Mouse (Mus musculus) CH12.LX (cell line): Measurements from ENCODE around the gene Psmd11. TPM values are rescaled to one million over a fixed set of nuclear protein-coding genes. Genes with fewer than 3 reads are reported as not detected.
"Not testable (repeated sequence)": the region's sequence is repeated elsewhere in the genome, so short reads cannot be mapped to it uniquely, and the experiment has no call there.

ENCODE experiments used
- DNase-seq: peaks from one replicate; pipeline ENCODE4 v3.0.0-alpha.2; 2013; ENCODE audit errors: extremely low read depth
- H3K27ac ChIP-seq: 2 replicates; pipeline ENCODE4 v1.5.1; 2012; ENCODE audit warnings: low read depth, mild to moderate bottlenecking, control low read depth, moderate library complexity; ENCODE audit not compliant: insufficient read depth
- H3K27me3 ChIP-seq: replicated peaks from 2 replicates; pipeline ENCODE3; 2012; ENCODE audit warnings: inconsistent platforms
- H3K36me3 ChIP-seq, 2 experiments: replicated peaks in 1 of 2; 2 replicates each; pipeline versions ENCODE3 to v1.6.1; 2012; ENCODE audit warnings: inconsistent platforms in 1 of 2, low read length in 1 of 2, mild to moderate bottlenecking in 1 of 2, mixed read lengths in 1 of 2, moderate library complexity in 1 of 2; ENCODE audit not compliant: control insufficient read depth in 1 of 2, insufficient read depth in 1 of 2
- H3K4me1 ChIP-seq, 2 experiments: 2 replicates each; pipeline ENCODE4 v1.6.1; 2012; ENCODE audit warnings: inconsistent platforms in 1 of 2, moderate library complexity in 1 of 2; ENCODE audit not compliant: insufficient read depth in 2 of 2, control insufficient read depth in 1 of 2
- H3K4me2 ChIP-seq: 2 replicates; pipeline ENCODE4 v1.6.1; 2012; ENCODE audit warnings: low read depth, mild to moderate bottlenecking, control low read depth; ENCODE audit not compliant: poor library complexity, insufficient read depth, severe bottlenecking
- H3K4me3 ChIP-seq, 3 experiments: fragments of 150-350 bp in 1 of 3; sonication (generic) in 1 of 3; replicated peaks in 1 of 3; 2 replicates each; pipeline versions ENCODE3 to v1.5.1; 2011 to 2012; ENCODE audit warnings: low read depth in 2 of 3, low read length in 2 of 3, mild to moderate bottlenecking in 2 of 3, moderate library complexity in 2 of 3, control low read depth in 1 of 3, improper control_type of control experiment in 1 of 3, inconsistent platforms in 1 of 3, mixed read lengths in 1 of 3; ENCODE audit not compliant: poor library complexity in 1 of 3
- H3K79me2 ChIP-seq: replicated peaks from 2 replicates; pipeline ENCODE4 v1.6.1; 2012; ENCODE audit warnings: mild to moderate bottlenecking, moderate library complexity; ENCODE audit not compliant: control insufficient read depth, poor library complexity, insufficient read depth, severe bottlenecking; ENCODE audit errors: extremely low read depth
- H3K9ac ChIP-seq: 2 replicates; pipeline ENCODE4 v1.6.1; 2012; ENCODE audit warnings: low read depth, mild to moderate bottlenecking, control low read depth, moderate library complexity; ENCODE audit not compliant: insufficient read depth
- H3K9me3 ChIP-seq: replicated peaks from 2 replicates; pipeline ENCODE3; 2012; ENCODE audit warnings: low read length, inconsistent platforms, mixed read lengths
- BHLHE40 ChIP-seq: IDR thresholded peaks from 2 replicates; pipeline ENCODE4 v1.6.1; 2011; ENCODE audit warnings: mild to moderate bottlenecking, low read depth, low read length, improper control_type of control experiment
- CHD1 ChIP-seq: IDR thresholded peaks from 2 replicates; pipeline ENCODE4 v1.6.1; 2012; ENCODE audit warnings: low read depth, low read length, improper control_type of control experiment, inconsistent platforms
- CTCF ChIP-seq, 2 experiments: IDR thresholded peaks in 1 of 2; conservative IDR thresholded peaks in 1 of 2; 2 replicates each; pipeline ENCODE4 v1.5.1; 2011 to 2012; ENCODE audit warnings: low read depth in 2 of 2, low read length in 2 of 2, improper control_type of control experiment in 1 of 2, inconsistent platforms in 1 of 2, mild to moderate bottlenecking in 1 of 2, moderate library complexity in 1 of 2
- E2F4 ChIP-seq: IDR thresholded peaks from 2 replicates; pipeline ENCODE4 v1.6.1; 2011; ENCODE audit warnings: low read depth, low read length, improper control_type of control experiment; ENCODE audit not compliant: insufficient replicate concordance
- ELF1 ChIP-seq: IDR thresholded peaks from 2 replicates; pipeline ENCODE4 v1.6.1; 2014; ENCODE audit warnings: low read depth, mild to moderate bottlenecking, inconsistent platforms, low read length, improper control_type of control experiment
- EP300 ChIP-seq: IDR thresholded peaks from 2 replicates; pipeline ENCODE4 v1.6.1; 2011; ENCODE audit warnings: low read length, improper control_type of control experiment
- HCFC1 ChIP-seq: IDR thresholded peaks from 2 replicates; pipeline ENCODE4 v1.6.1; 2012; ENCODE audit warnings: low read depth, mild to moderate bottlenecking, inconsistent platforms, low read length, improper control_type of control experiment
- JUN ChIP-seq: IDR thresholded peaks from 2 replicates; pipeline ENCODE4 v1.6.1; 2011; ENCODE audit warnings: low read depth, mild to moderate bottlenecking, low read length, improper control_type of control experiment, moderate library complexity; ENCODE audit not compliant: insufficient read depth
- JUND ChIP-seq: conservative IDR thresholded peaks from 2 replicates; pipeline ENCODE4 v1.6.1; 2011; ENCODE audit warnings: low read depth, low read length, improper control_type of control experiment
- KAT2A ChIP-seq: IDR thresholded peaks from 2 replicates; pipeline ENCODE4 v1.6.1; 2012; ENCODE audit warnings: low read length, improper control_type of control experiment, inconsistent platforms; ENCODE audit not compliant: insufficient replicate concordance
- MAFK ChIP-seq: IDR thresholded peaks from 2 replicates; pipeline ENCODE4 v1.6.1; 2011; ENCODE audit warnings: low read length, improper control_type of control experiment; ENCODE audit not compliant: insufficient replicate concordance
- MXI1 ChIP-seq: IDR thresholded peaks from 2 replicates; pipeline ENCODE4 v1.6.1; 2011; ENCODE audit warnings: mild to moderate bottlenecking, low read depth, low read length, improper control_type of control experiment
- MYC ChIP-seq: IDR thresholded peaks from 2 replicates; pipeline ENCODE4 v1.6.1; 2011; ENCODE audit warnings: low read depth, mild to moderate bottlenecking, improper control_type of control experiment, low read length
- NELFE ChIP-seq: IDR thresholded peaks from 2 replicates; pipeline ENCODE4 v1.6.1; 2011; ENCODE audit warnings: low read depth, low read length, improper control_type of control experiment
- PAX5 ChIP-seq: IDR thresholded peaks from 2 replicates; pipeline ENCODE4 v1.6.1; 2012; ENCODE audit warnings: low read length, inconsistent platforms, mixed read lengths
- POLR2A ChIP-seq: IDR thresholded peaks from 2 replicates; pipeline ENCODE4 v1.6.1; 2011; ENCODE audit warnings: low read depth, mild to moderate bottlenecking, improper control_type of control experiment, low read length
- POLR2AphosphoS2 ChIP-seq: IDR thresholded peaks from 2 replicates; pipeline ENCODE4 v1.6.1; 2011; ENCODE audit warnings: low read depth, low read length, improper control_type of control experiment
- SIN3A ChIP-seq: IDR thresholded peaks from 2 replicates; pipeline ENCODE4 v1.6.1; 2012; ENCODE audit warnings: low read length, improper control_type of control experiment, inconsistent platforms
- SMC3 ChIP-seq: IDR thresholded peaks from 2 replicates; pipeline ENCODE4 v1.6.1; 2011; ENCODE audit warnings: low read depth, low read length, improper control_type of control experiment
- TCF12 ChIP-seq: IDR thresholded peaks from 2 replicates; pipeline ENCODE4 v1.6.1; 2014; ENCODE audit warnings: low read depth, mild to moderate bottlenecking, inconsistent platforms, low read length, improper control_type of control experiment
- UBTF ChIP-seq: IDR thresholded peaks from 2 replicates; pipeline ENCODE4 v1.6.1; 2012; ENCODE audit warnings: low read depth, mild to moderate bottlenecking, inconsistent platforms, low read length, improper control_type of control experiment, moderate library complexity
- USF1 ChIP-seq: IDR thresholded peaks from 2 replicates; pipeline ENCODE4 v1.6.1; 2014; ENCODE audit warnings: low read depth, mild to moderate bottlenecking, inconsistent platforms, low read length, improper control_type of control experiment
- USF2 ChIP-seq: conservative IDR thresholded peaks from 2 replicates; pipeline ENCODE4 v1.6.1; 2011; ENCODE audit warnings: low read depth, low read length, improper control_type of control experiment
- ZNF384 ChIP-seq: IDR thresholded peaks from 2 replicates; pipeline ENCODE4 v1.6.1; 2012; ENCODE audit warnings: low read depth, low read length, improper control_type of control experiment, inconsistent platforms
- dilution Hi-C: fragments of 300-500 bp; cut with MboI; formaldehyde crosslinking; loops from 2 replicates; pipeline ENCODE4 v1.14.3; 2020; ENCODE audit warnings: low sequenced_read_pairs; ENCODE audit not compliant: extremely low pct_unique_long_range_greater_than_20kb, extremely low pct_ligation_motif_present
- in situ Hi-C: fragments of 300-500 bp; cut with MboI; formaldehyde crosslinking; loops from 3 replicates; pipeline ENCODE4 v1.14.3; 2019; ENCODE audit warnings: low sequenced_read_pairs, low pct_ligation_motif_present, low pct_unique_long_range_greater_than_20kb, mixed read lengths
- polyA plus RNA-seq: library from polyadenylated mRNA; unstranded; fragments of >175 nt; gene quantifications from 2 replicates; pipeline ENCODE4 v1.2.1, GENCODE M21; 2012; ENCODE audit warnings: low read depth; ENCODE audit not compliant: insufficient read length
- total RNA-seq, 2 experiments: library from RNA; depleted of rRNA; stranded (reverse); fragments of 300-350 nt in 1 of 2; fragments of >200 nt in 1 of 2; gene quantifications; 2 replicates each; pipeline ENCODE4 v1.2.3; 2012 to 2014

Psmd11 gene
- total and polyA plus RNA-seq, 3 experiments: 116 to 191 (median 141) TPM

- Histone ChIP-seq H3K79me2 (peaks cover 12% of the 10 kb centered on the region), H3K36me3 (peaks cover 12 to 22% of the 10 kb centered on the region in 2 experiments), H3K4me1 (peaks cover 0 to 18% of the 10 kb centered on the region in 2 experiments; a peak in 3 of 4 replicates)
- H3K4me2 ChIP-seq, dilution Hi-C loops, H3K9ac ChIP-seq, H3K4me3 ChIP-seq, H3K9me3 ChIP-seq, in situ Hi-C loops, DNase-seq, H3K27me3 ChIP-seq, H3K27ac ChIP-seq: not testable (repeated sequence)
These were observed 49.2 kb upstream of the Psmd11 start for GRCm38 (mm10) chr11:80379184-80379583.

DNA sequence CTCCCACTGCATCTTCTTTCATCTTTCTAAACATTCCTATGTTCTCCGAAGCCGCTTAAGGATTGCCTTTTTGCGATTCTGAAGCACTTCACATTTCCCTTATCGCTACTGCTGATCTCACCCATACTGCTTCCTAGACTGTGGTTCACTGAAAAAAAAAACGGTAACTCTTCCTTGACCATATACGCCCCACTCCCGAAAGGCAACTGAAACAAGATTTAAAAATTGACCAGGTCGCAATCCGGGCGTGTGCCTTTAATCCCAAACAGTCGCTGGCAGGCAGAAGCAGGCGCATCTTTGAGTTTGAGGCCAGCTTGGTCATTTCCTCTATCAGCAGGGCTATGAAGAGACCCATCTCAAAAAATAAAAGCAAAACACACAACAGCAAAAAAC, 45.8 kb upstream of the Psmd11 start:
- Histone ChIP-seq H3K9me3 (no peaks in the 10 kb centered on the region), H3K4me3 (peak overlapping the region; percentile 52 to 91 (median 67)), H3K4me2 (peak overlapping the region; percentile 88), H3K27me3 (no peaks in the 10 kb centered on the region), H3K27ac (peak overlapping the region; percentile 50; the same call in 1 of the 2 replicates), H3K4me1 (peaks cover 3 to 27% of the 10 kb centered on the region in 2 experiments; a peak in 3 of 4 replicates), H3K9ac (peak overlapping the region; percentile 100), H3K36me3 (peaks cover 9 to 29% of the 10 kb centered on the region in 2 experiments), H3K79me2 (peaks cover 46% of the 10 kb centered on the region)
- in situ Hi-C loops (no loop called here), dilution Hi-C loops (no loop called here)
- TF ChIP-seq POLR2AphosphoS2: no peak
- TF ChIP-seq CHD1: peak; percentile 97
- TF ChIP-seq NELFE: no peak
- no peak for TF ChIP-seq SIN3A
- no peak for TF ChIP-seq MYC
- TF ChIP-seq POLR2A: no peak
- TF ChIP-seq EP300: 0 out of 2 replicates have a peak, but pooled peaks have one; percentile 9
- TF ChIP-seq ELF1: peak; percentile 50; the same call in 1 of the 2 replicates
- no peak for TF ChIP-seq JUN
- TF ChIP-seq MXI1: peak; percentile 3; the same call in 1 of the 2 replicates
- TF ChIP-seq ZNF384: peak; percentile 90
- peak; percentile 47 for DNase-seq

- H3K4me1 ChIP-seq: peaks cover 3 to 30% of the 10 kb centered on the region in 2 experiments; a peak in 3 of 4 replicates
- no peak for TF ChIP-seq SMC3
- TF ChIP-seq E2F4: no peak; the same call in 1 of the 2 replicates
- peak; percentile 87 for TF ChIP-seq HCFC1
- peak; percentile 96 for TF ChIP-seq TCF12
- TF ChIP-seq MAFK: no peak
- peak; percentile 99 for TF ChIP-seq NELFE
- peak; percentile 95 for TF ChIP-seq POLR2AphosphoS2
- TF ChIP-seq CTCF (conservative IDR thresholded peaks at IDR 0.05 in 1 of 2, IDR thresholded peaks at IDR 0.05 in 1 of 2; ENCODE audit: low read depth in 2 of 2, low read length in 2 of 2): no peak; a peak in 1 of 4 replicates
- TF ChIP-seq ZNF384: no peak
- TF ChIP-seq KAT2A: peak; percentile 87; the same call in 1 of the 2 replicates
- TF ChIP-seq CHD1: 0 out of 2 replicates have a peak, but pooled peaks have one; percentile 18
- peak; percentile 100 for TF ChIP-seq USF1
- TF ChIP-seq ELF1: peak; percentile 64
- peak; percentile 90 for TF ChIP-seq BHLHE40
- TF ChIP-seq JUND: no peak
- no peak for TF ChIP-seq UBTF
- peak; percentile 99 for TF ChIP-seq USF2
- no peak for TF ChIP-seq PAX5
These were observed 45.3 kb upstream of the Psmd11 start, which contains the start of gene Zfp207 for GRCm38 (mm10) chr11:80383019-80383625. Gene Zfp207, plus strand, starts transcription at chr11:80383279.

More at GRCm38 (mm10) chr11:80383019-80383625, 45.3 kb upstream of the Psmd11 start, which contains the start of gene Zfp207:
- H3K9me3 ChIP-seq: no peaks in the 10 kb centered on the region
- no peaks in the 10 kb centered on the region for H3K27me3 ChIP-seq
- peak within 1 kb of the TSS; percentile 88 for H3K4me2 ChIP-seq
- peak within 1 kb of the TSS; percentile 100 for H3K9ac ChIP-seq
- in situ Hi-C loops: no loop called here
- peak; percentile 99 for DNase-seq
- peaks cover 51% of the 10 kb centered on the region for H3K79me2 ChIP-seq
- peak within 1 kb of the TSS; percentile 50; the same call in 1 of the 2 replicates for H3K27ac ChIP-seq
- H3K36me3 ChIP-seq: peaks cover 12 to 33% of the 10 kb centered on the region in 2 experiments
- dilution Hi-C loops: no loop called here
- peak within 1 kb of the TSS; percentile 76 to 91 (median 88) for H3K4me3 ChIP-seq
